Mouse (Mus musculus): Measurements from ENCODE around the gene Samm50. TPM values are rescaled to one million over a fixed set of nuclear protein-coding genes. Genes with fewer than 3 reads are reported as not detected.
"Not testable (repeated sequence)": the region's sequence is repeated elsewhere in the genome, so short reads cannot be mapped to it uniquely, and the experiment has no call there.

The Samm50 gene
- 107 and 116 TPM in 2 replicates for polyA plus RNA-seq (2015; fragmentation: Nextera tagmentation; extraction: Ambion mirVana)

DNA sequence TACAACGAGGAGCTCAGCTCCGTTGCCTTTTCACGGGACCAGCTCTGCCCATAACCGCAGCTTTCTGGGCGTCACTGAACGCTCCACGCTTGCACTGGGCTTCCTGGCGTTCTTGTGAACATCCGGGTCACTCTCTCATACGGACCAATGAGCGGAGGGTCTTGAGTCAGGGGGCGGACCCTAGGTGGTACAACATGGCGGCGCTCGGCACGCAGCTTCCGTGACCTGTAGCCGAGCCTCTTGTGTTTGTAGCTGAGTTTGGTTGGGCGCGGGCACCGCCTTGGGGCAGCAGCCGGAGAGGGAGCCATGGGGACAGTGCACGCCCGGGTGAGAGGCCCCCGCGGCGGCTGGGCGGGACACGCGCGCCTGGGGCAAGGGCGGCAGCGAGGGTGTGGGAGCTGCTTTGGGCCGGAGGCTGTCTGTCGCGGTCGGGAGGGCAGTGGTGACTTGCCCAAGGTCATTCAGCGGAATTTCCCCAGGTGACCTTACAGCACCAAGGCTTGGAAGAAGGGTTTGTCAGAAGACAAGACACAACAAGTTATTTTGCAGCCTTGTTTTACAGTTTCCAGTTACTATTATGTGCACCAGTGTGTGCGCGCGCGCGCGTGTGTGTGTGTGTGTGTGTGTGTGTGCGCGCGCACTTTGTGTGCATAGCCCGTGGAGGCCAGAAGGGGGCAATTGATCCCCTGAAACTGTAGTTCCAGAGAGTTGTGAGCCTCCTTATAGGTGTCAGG lies at the start of gene Samm50:
Gene Samm50, plus strand, starts transcription at position 184 of the 734 bp plus-strand sequence.
- Histone ChIP-seq H3K4me3 (replicated peaks; ENCODE audit: low read length) (peak within 1 kb of the TSS; percentile 94), H3K36me3 (ENCODE audit: control insufficient read depth, insufficient read depth, low read length) (0 out of 2 replicates have a peak, but pooled peaks cover 6% of the 10 kb centered on the region), H3K4me2 (ENCODE audit: low read depth, low read length) (peak within 1 kb of the TSS; percentile 77), H3K27me3 (ENCODE audit: control insufficient read depth, insufficient read depth, low read length) (no peaks in the 10 kb centered on the region), H3K9me3 (replicated peaks; ENCODE audit: control insufficient read depth, low read length) (no peaks in the 10 kb centered on the region), H3K4me1 (ENCODE audit: control insufficient read depth, insufficient read depth, low read length) (0 out of 2 replicates have a peak, but pooled peaks cover 5% of the 10 kb centered on the region), H3K27ac (ENCODE audit: low read length) (peak within 1 kb of the TSS; percentile 95), H3K9ac (ENCODE audit: low read length) (peak within 1 kb of the TSS; percentile 94)
- peak; percentile 98 for ATAC-seq (ENCODE audit: insufficient read depth, low FRiP score)
- 3% methylated on average over 48 of the region's 48 CpGs for WGBS

DNA sequence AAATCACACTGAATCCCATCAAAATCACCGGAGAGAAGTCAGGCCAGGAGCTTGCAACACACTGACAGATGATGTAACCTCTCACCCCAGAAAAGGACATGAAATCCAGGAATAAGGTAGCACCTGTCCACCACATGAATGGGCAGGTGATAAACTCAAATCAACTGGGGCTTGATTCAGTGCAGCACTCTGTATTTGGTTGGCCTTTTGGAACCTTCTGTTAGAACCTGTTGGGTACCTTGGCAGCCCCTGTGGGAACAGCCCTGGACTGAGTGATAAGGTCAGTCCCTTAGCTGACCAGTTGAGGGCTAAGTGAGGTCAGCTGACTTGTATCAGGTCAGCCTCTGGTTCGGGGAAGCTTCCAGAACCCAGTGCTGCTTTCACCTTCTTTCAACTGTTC lies 35.9 kb upstream of the Samm50 start:
- H3K27ac ChIP-seq (ENCODE audit: low read length) = no peak overlapping the region
- H3K4me1 ChIP-seq (ENCODE audit: control insufficient read depth, insufficient read depth, low read length) = no peaks in the 10 kb centered on the region
- ATAC-seq (ENCODE audit: insufficient read depth, low FRiP score) = no peak
- WGBS = 87% methylated on average over 2 of the region's 2 CpGs
- H3K4me3 ChIP-seq (replicated peaks; ENCODE audit: low read length) = no peak overlapping the region
- no peaks in the 10 kb centered on the region for H3K36me3 ChIP-seq (ENCODE audit: control insufficient read depth, insufficient read depth, low read length)
- no peaks in the 10 kb centered on the region for H3K27me3 ChIP-seq (ENCODE audit: control insufficient read depth, insufficient read depth, low read length)
- H3K9me3 ChIP-seq (replicated peaks; ENCODE audit: control insufficient read depth, low read length) = no peaks in the 10 kb centered on the region
- no peak overlapping the region for H3K9ac ChIP-seq (ENCODE audit: low read length)
- no peak overlapping the region for H3K4me2 ChIP-seq (ENCODE audit: low read depth, low read length)

DNA sequence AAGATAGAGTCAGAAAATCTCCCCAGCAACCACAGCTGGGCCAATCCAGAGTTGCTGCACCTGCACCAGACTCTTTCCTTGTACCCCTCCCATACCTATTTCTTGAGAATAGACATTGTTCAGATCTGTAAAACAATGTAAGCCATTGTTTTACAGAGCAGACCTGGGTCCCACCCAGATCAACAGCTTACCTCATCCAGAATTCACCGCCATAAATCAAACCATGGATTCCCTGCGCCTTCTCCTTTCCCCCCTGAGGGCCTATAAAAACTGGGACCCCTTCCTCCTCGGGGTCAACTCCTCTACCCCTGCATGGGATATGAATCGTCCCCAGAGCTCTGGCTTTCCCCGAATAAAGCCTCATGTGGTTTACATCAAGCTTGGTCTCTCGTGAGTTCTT lies 34.5 kb upstream of the Samm50 start:
- not testable (repeated sequence) for H3K27ac ChIP-seq (ENCODE audit: low read length); H3K27me3 ChIP-seq (ENCODE audit: control insufficient read depth, insufficient read depth, low read length); H3K9ac ChIP-seq (ENCODE audit: low read length); ATAC-seq (ENCODE audit: insufficient read depth, low FRiP score); H3K36me3 ChIP-seq (ENCODE audit: control insufficient read depth, insufficient read depth, low read length); H3K9me3 ChIP-seq (replicated peaks; ENCODE audit: control insufficient read depth, low read length); H3K4me1 ChIP-seq (ENCODE audit: control insufficient read depth, insufficient read depth, low read length); H3K4me3 ChIP-seq (replicated peaks; ENCODE audit: low read length); H3K4me2 ChIP-seq (ENCODE audit: low read depth, low read length)
- 83% methylated on average over 6 of the region's 6 CpGs for WGBS

DNA sequence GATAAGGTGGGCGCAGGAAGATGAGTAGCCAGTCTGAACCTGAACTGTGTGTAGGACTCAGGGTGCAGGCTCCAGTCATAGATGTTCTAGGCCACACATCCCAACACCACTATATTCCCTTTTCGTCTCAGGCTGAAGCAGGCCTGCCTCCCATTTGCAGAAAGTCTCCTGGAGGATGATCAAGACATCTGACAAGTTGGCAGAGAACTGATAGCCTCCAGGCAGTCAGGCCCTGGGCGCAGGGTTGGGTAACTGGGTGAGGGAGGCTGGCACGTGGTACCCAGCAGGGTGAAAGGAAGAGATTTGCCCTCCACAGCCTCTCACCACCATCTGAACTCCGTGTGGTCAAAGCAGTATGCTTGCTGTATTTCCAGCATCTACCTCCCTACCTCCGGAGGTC lies 30.2 kb upstream of the Samm50 start:
- 76% methylated on average over 6 of the region's 6 CpGs for WGBS
- Histone ChIP-seq H3K9me3 (replicated peaks; ENCODE audit: control insufficient read depth, low read length) (no peaks in the 10 kb centered on the region), H3K4me2 (ENCODE audit: low read depth, low read length) (no peak overlapping the region), H3K4me1 (ENCODE audit: control insufficient read depth, insufficient read depth, low read length) (no peaks in the 10 kb centered on the region), H3K27ac (ENCODE audit: low read length) (no peak overlapping the region), H3K27me3 (ENCODE audit: control insufficient read depth, insufficient read depth, low read length) (no peaks in the 10 kb centered on the region), H3K9ac (ENCODE audit: low read length) (no peak overlapping the region), H3K4me3 (replicated peaks; ENCODE audit: low read length) (no peak overlapping the region), H3K36me3 (ENCODE audit: control insufficient read depth, insufficient read depth, low read length) (no peaks in the 10 kb centered on the region)
- ATAC-seq (ENCODE audit: insufficient read depth, low FRiP score) = no peak

DNA sequence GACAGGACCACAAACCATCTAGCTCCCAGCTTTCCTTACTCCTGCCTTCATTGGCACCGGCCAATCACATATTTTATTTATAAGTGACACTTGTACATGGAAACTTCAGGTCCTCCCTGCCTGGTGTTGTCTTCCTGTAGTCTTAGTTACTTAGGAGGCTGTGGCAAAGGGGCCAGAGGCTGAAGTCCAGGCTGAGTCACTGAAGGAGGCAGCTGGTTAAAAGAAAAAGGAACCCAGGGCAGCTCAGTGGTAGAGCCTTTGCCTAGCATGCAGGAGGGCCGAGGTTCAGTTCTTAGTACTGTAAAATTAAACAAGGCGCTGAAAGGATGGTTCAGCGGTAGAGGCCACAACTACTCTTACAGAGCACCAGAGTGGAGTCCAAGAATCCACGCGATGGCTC lies 25.2 kb upstream of the Samm50 start:
- 72% methylated on average over 6 of the region's 6 CpGs for WGBS
- H3K4me1 ChIP-seq (ENCODE audit: control insufficient read depth, insufficient read depth, low read length) = peaks cover 8% of the 10 kb centered on the region
- no peak overlapping the region for H3K4me3 ChIP-seq (replicated peaks; ENCODE audit: low read length)
- H3K9me3 ChIP-seq (replicated peaks; ENCODE audit: control insufficient read depth, low read length) = no peaks in the 10 kb centered on the region
- no peak for ATAC-seq (ENCODE audit: insufficient read depth, low FRiP score)
- H3K9ac ChIP-seq (ENCODE audit: low read length) = no peak overlapping the region
- H3K4me2 ChIP-seq (ENCODE audit: low read depth, low read length) = no peak overlapping the region
- H3K36me3 ChIP-seq (ENCODE audit: control insufficient read depth, insufficient read depth, low read length) = no peaks in the 10 kb centered on the region
- H3K27ac ChIP-seq (ENCODE audit: low read length) = no peak overlapping the region
- no peaks in the 10 kb centered on the region for H3K27me3 ChIP-seq (ENCODE audit: control insufficient read depth, insufficient read depth, low read length)

DNA sequence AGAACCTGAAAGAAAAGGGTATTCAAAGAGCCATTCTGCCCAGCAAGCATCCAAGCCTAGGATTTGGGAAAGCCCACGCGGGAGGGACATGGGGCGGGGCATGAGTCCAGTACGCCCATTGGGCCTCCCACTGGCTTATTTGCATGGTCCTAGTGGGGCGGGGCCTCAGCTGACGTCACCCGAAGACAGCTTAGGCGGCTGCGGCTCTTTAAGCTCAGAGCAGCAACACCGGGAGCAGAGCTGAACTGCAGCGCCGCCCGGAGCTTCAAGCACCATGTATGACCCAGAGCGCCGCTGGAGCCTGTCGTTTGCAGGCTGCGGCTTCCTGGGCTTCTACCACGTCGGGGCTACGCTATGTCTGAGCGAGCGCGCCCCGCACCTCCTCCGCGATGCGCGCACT lies 24.4 kb upstream of the Samm50 start, which contains the start of gene Pnpla3:
Gene Pnpla3, plus strand, starts transcription at position 238 of the 400 bp plus-strand sequence.
- peak within 1 kb of the TSS; percentile 70 for H3K9ac ChIP-seq (ENCODE audit: low read length)
- H3K27me3 ChIP-seq (ENCODE audit: control insufficient read depth, insufficient read depth, low read length) = no peaks in the 10 kb centered on the region
- peaks cover 8% of the 10 kb centered on the region for H3K4me1 ChIP-seq (ENCODE audit: control insufficient read depth, insufficient read depth, low read length)
- ATAC-seq (ENCODE audit: insufficient read depth, low FRiP score) = peak; percentile 99
- under 1% methylated on average over 28 of the region's 28 CpGs for WGBS
- H3K27ac ChIP-seq (ENCODE audit: low read length) = no peak within 1 kb of the TSS
- peak within 1 kb of the TSS; percentile 56 for H3K4me3 ChIP-seq (replicated peaks; ENCODE audit: low read length)
- no peaks in the 10 kb centered on the region for H3K9me3 ChIP-seq (replicated peaks; ENCODE audit: control insufficient read depth, low read length)
- peak within 1 kb of the TSS; percentile 97 for H3K4me2 ChIP-seq (ENCODE audit: low read depth, low read length)
- H3K36me3 ChIP-seq (ENCODE audit: control insufficient read depth, insufficient read depth, low read length) = no peaks in the 10 kb centered on the region

DNA sequence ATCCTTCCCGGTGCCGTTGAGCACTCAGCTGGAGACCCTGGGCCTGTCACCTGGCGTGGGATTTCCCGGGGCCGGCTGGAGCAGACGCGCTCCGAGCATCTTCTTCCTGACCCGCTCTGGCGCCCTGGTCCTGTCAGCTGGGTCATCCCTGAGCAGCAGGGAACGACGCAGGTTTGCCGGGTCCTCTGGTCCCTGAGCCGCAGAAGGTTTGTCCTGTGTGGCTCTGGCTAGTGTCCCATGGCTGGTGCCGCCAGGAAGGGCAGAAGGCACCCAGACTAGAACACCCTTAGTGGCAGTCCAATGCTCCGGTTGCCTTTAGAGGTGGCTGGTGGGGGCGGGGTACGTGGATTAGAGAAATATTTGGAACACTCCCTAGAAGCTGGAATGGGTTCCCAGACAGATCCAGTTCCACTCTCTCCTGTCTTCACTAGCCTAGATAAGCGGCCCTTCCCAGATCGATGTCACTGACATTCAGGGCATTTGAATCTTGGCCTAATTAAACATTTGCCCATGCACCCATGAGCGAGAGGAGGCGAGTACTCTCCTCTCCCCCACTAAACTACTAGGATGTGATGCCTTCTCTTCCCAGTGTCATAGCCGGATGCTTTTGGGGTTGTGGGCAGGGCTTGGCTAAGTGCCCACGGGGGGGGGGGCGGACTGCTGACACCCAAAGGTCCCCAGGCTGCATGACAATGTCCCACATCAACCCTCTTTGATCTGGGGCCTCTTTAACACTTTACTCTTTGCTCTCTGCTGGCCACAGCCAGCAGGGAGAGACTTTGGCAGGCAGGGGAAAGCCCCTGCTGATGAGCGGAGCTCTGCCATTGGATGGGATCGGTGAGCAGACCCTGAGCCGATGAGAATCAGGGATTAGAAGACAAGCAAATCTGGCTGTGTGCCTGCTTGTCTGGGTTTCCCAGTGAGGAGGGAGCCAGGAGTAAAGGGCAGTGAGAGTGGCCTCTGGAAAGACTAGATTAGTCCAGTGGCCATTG lies 23.6 kb upstream of the Samm50 start:
- ATAC-seq (ENCODE audit: insufficient read depth, low FRiP score) = peak; percentile 51
- Histone ChIP-seq H3K9me3 (replicated peaks; ENCODE audit: control insufficient read depth, low read length) (no peaks in the 10 kb centered on the region), H3K9ac (ENCODE audit: low read length) (peak overlapping the region; percentile 70), H3K36me3 (ENCODE audit: control insufficient read depth, insufficient read depth, low read length) (no peaks in the 10 kb centered on the region), H3K4me1 (ENCODE audit: control insufficient read depth, insufficient read depth, low read length) (peaks cover 8% of the 10 kb centered on the region), H3K4me3 (replicated peaks; ENCODE audit: low read length) (peak overlapping the region; percentile 56), H3K27me3 (ENCODE audit: control insufficient read depth, insufficient read depth, low read length) (no peaks in the 10 kb centered on the region), H3K4me2 (ENCODE audit: low read depth, low read length) (peak overlapping the region; percentile 97), H3K27ac (ENCODE audit: low read length) (no peak overlapping the region)
- WGBS = 2% methylated on average over 28 of the region's 28 CpGs

DNA sequence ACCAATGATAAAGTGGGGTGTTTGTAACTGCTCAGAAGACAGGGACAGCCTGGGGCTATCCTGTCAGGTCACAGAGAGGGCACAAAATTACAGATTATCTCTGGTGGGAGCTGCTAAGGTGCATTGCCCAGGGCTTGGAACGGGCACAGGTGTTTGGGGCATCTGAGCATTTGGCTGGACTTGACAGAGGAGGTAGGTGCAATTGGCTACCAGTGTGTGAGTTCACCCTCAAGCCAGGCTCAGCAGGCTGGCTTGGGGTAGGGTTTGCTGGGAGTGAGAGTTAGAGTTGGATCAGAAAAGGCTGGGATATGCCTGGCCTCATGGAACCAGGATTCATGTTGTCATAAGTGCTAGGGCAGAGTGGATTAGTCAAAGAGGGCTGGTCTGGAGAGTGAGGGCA lies 22.5 kb upstream of the Samm50 start:
- no peaks in the 10 kb centered on the region for H3K9me3 ChIP-seq (replicated peaks; ENCODE audit: control insufficient read depth, low read length)
- H3K27me3 ChIP-seq (ENCODE audit: control insufficient read depth, insufficient read depth, low read length) = no peaks in the 10 kb centered on the region
- no peak overlapping the region for H3K4me3 ChIP-seq (replicated peaks; ENCODE audit: low read length)
- H3K4me2 ChIP-seq (ENCODE audit: low read depth, low read length) = no peak overlapping the region
- 61% methylated on average over 1 of the region's 1 CpGs for WGBS
- no peak overlapping the region for H3K9ac ChIP-seq (ENCODE audit: low read length)
- peaks cover 8% of the 10 kb centered on the region for H3K4me1 ChIP-seq (ENCODE audit: control insufficient read depth, insufficient read depth, low read length)
- H3K27ac ChIP-seq (ENCODE audit: low read length) = no peak overlapping the region
- no peak for ATAC-seq (ENCODE audit: insufficient read depth, low FRiP score)
- H3K36me3 ChIP-seq (ENCODE audit: control insufficient read depth, insufficient read depth, low read length) = no peaks in the 10 kb centered on the region

DNA sequence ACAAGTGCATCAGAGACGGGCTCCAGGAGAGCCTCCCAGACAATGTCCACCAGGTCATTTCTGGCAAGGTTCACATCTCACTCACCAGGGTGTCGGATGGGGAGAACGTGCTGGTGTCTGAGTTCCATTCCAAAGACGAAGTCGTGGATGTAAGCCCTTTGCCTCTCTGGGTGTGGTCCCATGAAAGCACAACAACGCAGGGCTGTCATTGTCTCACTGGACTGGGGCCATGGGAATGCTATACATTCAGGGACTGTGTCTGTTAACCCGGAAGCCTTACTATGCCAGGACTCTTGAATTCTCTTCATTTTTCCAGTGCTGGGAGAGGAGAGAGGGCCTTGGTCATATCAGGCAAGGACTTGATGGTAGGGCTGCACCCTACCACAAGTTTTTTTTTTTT lies 20.9 kb upstream of the Samm50 start:
- H3K36me3 ChIP-seq (ENCODE audit: control insufficient read depth, insufficient read depth, low read length) = no peaks in the 10 kb centered on the region
- H3K9ac ChIP-seq (ENCODE audit: low read length) = no peak overlapping the region
- WGBS = 82% methylated on average over 7 of the region's 7 CpGs
- H3K4me2 ChIP-seq (ENCODE audit: low read depth, low read length) = no peak overlapping the region
- H3K4me3 ChIP-seq (replicated peaks; ENCODE audit: low read length) = no peak overlapping the region
- no peak overlapping the region for H3K27ac ChIP-seq (ENCODE audit: low read length)
- H3K27me3 ChIP-seq (ENCODE audit: control insufficient read depth, insufficient read depth, low read length) = no peaks in the 10 kb centered on the region
- H3K4me1 ChIP-seq (ENCODE audit: control insufficient read depth, insufficient read depth, low read length) = peaks cover 8% of the 10 kb centered on the region
- H3K9me3 ChIP-seq (replicated peaks; ENCODE audit: control insufficient read depth, low read length) = no peaks in the 10 kb centered on the region
- no peak for ATAC-seq (ENCODE audit: insufficient read depth, low FRiP score)

All from stomach, embryonic 16.5 days (tissue).